Comparison of ENCODE assay signal across 8 mouse cellular contexts in genomic region chr17:70847086-70847485, GRCm38 (mm10). TPM values are rescaled to one million over a fixed set of nuclear protein-coding genes. Genes with fewer than 3 reads are reported as not detected.
DNase-seq lines count a peak whose midpoint lies in the region.

No protein-coding gene starts in this region.

- intact Hi-C loops in heart, postnatal 25 days (cut with DNase I): loop anchor here (2.0 to 10.0 kb wide), 4 partner anchors 92 to 338 kb away; partner anchors contain the start of gene Lpin2
- intact Hi-C loops in heart, postnatal 36 days (cut with DNase I): loop anchor here (1.0 to 5.0 kb wide), 2 partner anchors 121 to 335 kb away; partner anchors contain the start of gene Lpin2

- DNase-seq in heart, adult 18-20 months: peak; percentile 66 to 75
- DNase-seq in heart, postnatal 25 days (ENCODE audit: low spot score): no peak
- DNase-seq in c-Kit-positive CD71-positive TER-119-positive erythroid progenitor cells, embryonic 14.5 days (ENCODE audit: low spot score): peak; percentile 44
- DNase-seq in heart, postnatal 36 days: peak; percentile 38 to 45
- DNase-seq in kidney, postnatal 4 days: peak; percentile 62 to 74
- peak; percentile 52 for DNase-seq in mesoderm, embryonic 11.5 days (ENCODE audit: low read depth, low spot score)
- peak; percentile 53 to 71 for DNase-seq in thymus, postnatal 10 days (ENCODE audit: low spot score in 2 of 2)
- no peak for DNase-seq in frontal cortex, adult 2 months (ENCODE audit: extremely low spot score in 1 of 2, low spot score in 1 of 2)

RNA-seq across cellular contexts. Expression of gene Tgif1, which starts 6.3 kb away (rescaled TPM):
- total RNA-seq in heart, adult 18-20 months (2021): 1 to 10 TPM; 2.6 to 4.6 TPM
- 1 to 10 TPM; 5.3 to 7.6 TPM for total RNA-seq in heart, postnatal 25 days (2021)
- total RNA-seq in heart, postnatal 36 days (2021): 1 to 10 TPM; 5.3 to 7.2 TPM
- 2.9 and 3.8 TPM in 2 replicates for polyA plus RNA-seq in frontal cortex, adult 2 months (2012; rRNA removed)

Comparison
In these comparisons a context has a peak if more than half of its experiments do, and no peak if none do; other contexts are left out.
1. DNase-seq: peak in heart, adult 18-20 months (2 of 2), c-Kit-positive CD71-positive TER-119-positive erythroid progenitor cells, embryonic 14.5 days (single experiment), heart, postnatal 36 days (2 of 2), kidney, postnatal 4 days (2 of 2), mesoderm, embryonic 11.5 days (single experiment) and thymus, postnatal 10 days (2 of 2); none in heart, postnatal 25 days (single experiment) and frontal cortex, adult 2 months (0 of 2).